Mouse (Mus musculus): Measurements from ENCODE around the gene Zbtb38. TPM values are rescaled to one million over a fixed set of nuclear protein-coding genes. Genes with fewer than 3 reads are reported as not detected.
"Not testable (repeated sequence)": the region's sequence is repeated elsewhere in the genome, so short reads cannot be mapped to it uniquely, and the experiment has no call there.

Gene Zbtb38
- total RNA-seq, 2 experiments from 2014 or later = 22.9 to 33.8 TPM

DNA sequence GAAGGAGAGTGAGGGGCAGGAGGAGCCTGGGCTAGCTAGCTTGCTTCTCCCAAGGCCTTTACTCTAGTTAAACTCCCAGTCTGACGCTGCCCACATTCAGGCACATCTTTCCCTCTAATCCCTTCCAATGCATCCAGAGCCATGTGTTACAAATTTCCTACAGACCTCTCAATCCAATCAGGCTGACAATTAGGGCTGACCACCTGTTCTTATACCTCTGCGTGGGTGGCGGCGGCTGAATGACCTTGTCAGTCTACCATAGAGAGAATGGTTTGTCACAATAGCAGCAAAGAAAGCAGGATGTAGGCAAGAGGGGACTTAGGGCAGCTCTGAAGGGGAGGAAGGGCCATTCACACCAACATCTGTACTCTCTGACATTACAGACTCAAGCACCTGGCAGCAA is 62.2 kb downstream of the Zbtb38 start:
- Histone ChIP-seq H3K4me3 (no peak overlapping the region), H3K27ac (peak overlapping the region; percentile 69)
- intact Hi-C loops (cut with DNase I) = no loop called here
- no peak for TF ChIP-seq CTCF (IDR thresholded peaks at IDR 0.05)
- no peak for DNase-seq

DNA sequence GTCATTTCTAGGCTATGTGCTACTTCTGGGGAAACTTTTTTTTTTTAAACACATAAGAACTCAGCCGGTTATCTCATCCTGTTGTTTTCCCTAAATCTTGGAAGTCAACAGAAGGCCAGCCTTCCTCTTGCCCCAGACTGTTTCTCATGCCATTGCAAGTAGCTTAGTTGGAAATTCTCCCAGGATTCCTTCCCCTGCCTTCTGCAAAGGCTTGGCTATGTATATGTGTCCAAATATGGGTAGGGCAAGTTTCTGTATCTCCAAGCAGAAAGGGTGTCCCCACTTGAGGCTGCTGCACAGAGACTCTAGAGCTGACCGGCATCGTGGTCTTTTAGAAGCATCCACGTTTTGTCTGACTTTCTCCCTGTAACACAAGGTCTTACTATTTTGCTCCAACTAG is 63.6 kb downstream of the Zbtb38 start:
- intact Hi-C loops (cut with DNase I) = no loop called here
- DNase-seq = no peak
- Histone ChIP-seq H3K27ac (peak overlapping the region; percentile 69), H3K4me3 (no peak overlapping the region)
- no peak for TF ChIP-seq CTCF (IDR thresholded peaks at IDR 0.05)

DNA sequence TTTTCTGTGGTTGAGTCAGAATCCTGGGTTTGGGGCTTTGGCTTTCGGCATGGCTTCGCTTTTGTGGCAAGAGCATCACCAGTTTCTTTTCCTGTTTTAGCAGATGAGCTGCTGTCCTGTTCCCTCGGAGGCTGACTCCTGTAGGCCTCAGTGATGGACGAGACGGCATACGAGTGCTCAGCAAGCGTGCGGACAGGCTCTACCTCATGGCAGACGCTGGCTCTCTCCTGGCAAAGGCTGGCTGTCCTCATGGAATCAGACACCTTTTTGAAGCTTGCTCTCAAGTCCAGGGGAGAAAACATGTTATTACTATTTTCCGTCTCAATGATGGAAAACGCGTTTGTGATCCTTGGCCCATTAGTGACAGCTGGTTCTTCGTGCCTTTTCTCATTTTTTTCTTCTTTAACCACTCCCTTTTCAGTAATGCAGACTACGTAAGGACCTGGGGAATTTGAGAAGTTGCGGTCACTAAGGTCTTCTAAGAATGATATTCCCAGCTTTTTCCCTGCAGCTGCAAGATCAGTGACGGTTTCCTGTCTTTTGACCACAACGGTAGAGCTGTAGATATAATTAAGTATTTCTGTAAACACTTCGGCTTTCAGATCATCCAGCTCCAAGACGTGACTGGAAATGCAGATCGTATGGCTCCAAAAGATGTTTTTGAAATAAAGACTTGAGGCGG is 64.3 kb downstream of the Zbtb38 start:
- no peak overlapping the region for H3K4me3 ChIP-seq
- intact Hi-C loops (cut with DNase I) = no loop called here
- no peak for DNase-seq
- H3K27ac ChIP-seq = peak overlapping the region; percentile 69
- TF ChIP-seq CTCF (IDR thresholded peaks at IDR 0.05) = no peak

DNA sequence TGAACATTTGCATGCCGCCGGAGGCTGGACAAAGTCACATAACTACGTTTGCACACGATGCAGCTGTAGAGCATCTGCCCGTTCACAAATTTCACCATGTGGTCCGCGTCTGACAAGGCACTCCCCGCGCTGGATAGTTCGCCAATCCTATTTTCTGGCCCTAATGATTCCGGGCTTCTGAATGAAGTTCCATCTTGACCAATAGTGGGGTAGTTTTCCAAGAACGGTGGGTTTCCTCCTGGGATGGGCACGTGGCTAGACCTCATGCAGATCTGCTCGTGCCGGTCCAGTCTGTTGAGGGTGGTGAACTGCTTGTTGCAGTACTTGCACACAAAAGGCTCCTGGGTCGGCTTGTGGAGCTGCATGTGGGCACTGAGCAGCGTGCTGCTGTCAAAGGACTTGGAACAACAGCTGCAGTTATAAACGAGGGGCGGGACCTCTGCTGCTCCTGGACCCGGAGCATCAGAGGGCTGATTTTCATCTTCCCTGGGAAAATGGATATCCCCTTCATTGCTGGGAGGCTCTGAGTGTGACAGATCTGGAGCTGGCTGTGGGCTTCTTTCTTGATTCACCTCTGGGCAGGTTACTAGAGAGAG is 64.9 kb downstream of the Zbtb38 start:
- TF ChIP-seq CTCF (IDR thresholded peaks at IDR 0.05) = no peak
- no peak overlapping the region for H3K4me3 ChIP-seq
- peak overlapping the region; percentile 69 for H3K27ac ChIP-seq
- intact Hi-C loops (cut with DNase I) = no loop called here
- DNase-seq = no peak

DNA sequence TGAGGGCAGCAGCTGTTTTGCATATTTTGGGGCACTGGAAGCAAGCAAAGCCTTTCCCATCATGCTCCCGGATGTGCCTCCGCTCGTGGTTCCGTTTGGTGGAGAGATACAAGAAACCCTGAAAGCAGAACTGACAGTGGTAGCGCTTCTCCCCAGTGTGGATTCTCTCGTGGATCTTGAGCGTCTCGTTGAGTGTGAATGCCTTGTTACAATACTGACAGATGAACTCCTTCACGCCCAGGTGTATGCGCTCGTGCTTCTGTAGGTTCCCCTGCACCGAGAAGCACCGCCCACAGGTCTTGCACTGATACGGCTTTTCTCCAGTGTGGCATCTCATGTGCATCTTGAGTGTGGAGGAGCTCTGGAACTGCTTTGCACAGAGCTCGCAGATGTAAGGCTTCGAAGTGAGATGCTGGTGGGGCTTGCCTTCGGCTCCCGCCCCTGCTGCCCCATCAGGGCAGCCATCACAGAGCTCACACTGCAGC is 67.0 kb downstream of the Zbtb38 start:
- DNase-seq = no peak
- intact Hi-C loops (cut with DNase I) = no loop called here
- no peak for TF ChIP-seq CTCF (IDR thresholded peaks at IDR 0.05)
- H3K4me3 ChIP-seq = no peak overlapping the region
- H3K27ac ChIP-seq = no peak overlapping the region

DNA sequence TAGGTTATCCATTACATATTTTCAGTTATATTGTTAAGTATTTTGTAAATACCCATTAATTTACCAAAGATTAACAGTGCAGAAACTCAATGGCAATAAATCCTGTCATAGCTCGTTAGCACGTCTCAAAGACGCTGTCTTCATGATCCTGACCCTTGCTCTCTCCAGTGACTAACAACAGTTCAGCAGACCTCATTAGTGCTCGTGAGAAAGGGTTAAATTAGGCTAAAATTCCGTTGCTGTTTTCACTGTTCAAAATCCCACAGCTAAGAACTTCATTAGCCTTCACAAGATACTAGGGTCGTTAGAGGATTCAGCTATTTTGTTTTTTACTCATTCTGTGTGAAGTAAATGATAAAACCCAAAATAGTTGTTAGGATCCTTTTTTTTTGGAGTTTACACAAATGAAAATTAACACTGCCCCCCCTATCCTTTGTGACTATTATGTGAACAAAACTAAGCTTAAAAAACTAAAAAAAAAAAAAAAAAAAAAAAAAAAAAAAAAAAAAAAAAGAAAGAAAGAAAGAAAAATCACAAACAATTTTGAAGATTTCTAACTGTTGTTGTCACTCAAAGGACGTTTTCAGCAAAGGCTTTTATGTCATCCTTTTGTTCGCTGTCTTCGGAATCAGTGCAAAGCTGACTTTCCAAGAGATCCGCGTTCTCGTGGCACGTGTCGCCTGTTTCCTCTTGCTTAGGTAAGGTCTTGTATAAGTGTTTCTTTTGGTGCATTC is 67.6 kb downstream of the Zbtb38 start:
- Histone ChIP-seq H3K27ac (no peak overlapping the region), H3K4me3 (no peak overlapping the region)
- intact Hi-C loops (cut with DNase I) = no loop called here
- TF ChIP-seq CTCF (IDR thresholded peaks at IDR 0.05) = no peak
- no peak for DNase-seq

DNA sequence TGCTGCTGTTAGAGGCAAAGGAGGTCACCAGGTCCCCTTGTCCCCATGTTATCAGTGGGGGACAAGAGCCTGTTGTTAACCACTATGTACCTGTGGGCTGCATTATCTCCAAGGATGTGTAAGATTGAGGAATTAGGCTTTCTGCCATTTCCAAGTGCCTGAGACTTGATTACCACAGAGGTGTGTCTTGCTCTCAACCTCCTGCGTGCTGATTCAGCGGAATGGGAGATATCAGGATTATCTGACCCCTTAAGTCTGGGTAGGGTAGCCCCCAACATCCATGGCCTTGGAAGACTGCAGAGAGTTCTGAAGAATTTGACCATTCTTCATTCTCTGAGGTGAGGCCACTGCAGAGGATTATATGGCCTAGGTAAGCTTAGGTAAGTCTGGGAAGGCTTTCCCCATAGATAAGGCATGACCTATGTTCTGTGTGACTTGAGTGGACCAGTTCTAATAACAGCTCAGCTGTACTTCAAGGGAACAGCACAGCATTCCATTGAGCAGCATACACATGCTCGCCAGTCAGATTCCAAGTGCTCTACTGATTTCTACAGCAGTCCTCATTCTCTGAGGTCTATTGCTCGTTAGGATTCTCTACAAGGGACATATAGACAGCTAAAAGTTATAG is 68.4 kb downstream of the Zbtb38 start:
- DNase-seq = no peak
- intact Hi-C loops (cut with DNase I) = no loop called here
- no peak overlapping the region for H3K27ac ChIP-seq
- no peak for TF ChIP-seq CTCF (IDR thresholded peaks at IDR 0.05)
- H3K4me3 ChIP-seq = no peak overlapping the region

DNA sequence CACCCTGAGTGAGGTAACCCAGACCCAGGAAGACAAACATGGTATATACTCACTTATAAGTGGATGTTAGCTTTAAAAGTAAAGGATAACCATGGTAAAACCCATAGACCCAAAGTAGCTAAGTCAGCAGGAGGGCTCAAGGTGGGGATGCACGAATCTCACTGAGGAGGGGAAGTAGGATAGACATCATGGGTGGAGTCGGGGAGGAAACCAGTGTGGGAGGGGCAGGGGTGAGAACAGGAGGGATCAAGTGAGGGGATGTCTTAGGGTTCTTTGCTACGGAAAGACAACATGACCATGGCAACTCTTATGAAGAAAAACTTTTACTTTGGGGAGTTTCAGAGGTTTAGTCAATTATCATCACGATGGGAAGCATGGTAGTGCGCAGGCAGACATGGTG is 74.0 kb downstream of the Zbtb38 start:
- intact Hi-C loops (cut with DNase I) = no loop called here
- Histone ChIP-seq H3K4me3 (no peak overlapping the region), H3K27ac (no peak overlapping the region)
- no peak for TF ChIP-seq CTCF (IDR thresholded peaks at IDR 0.05)
- no peak for DNase-seq

DNA sequence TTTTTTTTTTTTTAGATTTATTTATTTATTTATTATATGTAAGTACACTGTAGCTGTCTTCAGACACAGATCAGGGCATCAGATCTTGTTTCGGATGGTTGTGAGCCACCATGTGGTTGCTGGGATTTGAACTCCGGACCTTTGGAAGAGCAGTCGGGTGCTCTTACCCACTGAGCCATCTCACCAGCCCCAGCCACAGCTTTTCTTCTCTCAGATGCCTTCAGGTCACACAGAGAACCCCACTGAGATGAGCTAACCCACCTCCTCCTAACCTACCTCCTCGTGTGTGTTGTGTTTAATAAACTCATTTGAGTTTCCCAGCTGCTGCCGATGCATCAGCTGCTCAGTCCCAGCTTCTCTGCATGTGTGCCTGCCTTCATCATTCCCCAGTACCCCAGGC is 74.9 kb downstream of the Zbtb38 start:
- H3K27ac ChIP-seq; H3K4me3 ChIP-seq; intact Hi-C loops (cut with DNase I); DNase-seq: not testable (repeated sequence)

DNA sequence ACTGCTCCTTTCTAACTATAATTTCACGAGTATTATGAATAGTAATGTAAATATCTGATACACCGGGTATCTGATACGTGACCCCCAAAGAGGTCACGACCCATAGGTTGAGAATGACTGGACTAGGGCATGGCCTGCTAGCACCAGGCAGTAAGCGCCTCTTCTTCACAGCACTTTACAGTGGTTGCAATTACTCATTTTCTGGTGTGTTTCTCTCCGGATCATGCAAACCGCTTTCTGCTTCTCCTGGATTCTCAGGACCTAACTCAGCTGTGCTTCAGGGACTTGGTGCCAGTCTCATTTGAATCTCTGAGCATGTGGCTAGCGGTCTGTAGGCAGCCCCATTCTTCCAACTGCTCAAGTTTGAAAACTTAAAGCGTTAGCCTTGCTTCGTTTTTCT is 76.0 kb downstream of the Zbtb38 start:
- no peak overlapping the region for H3K4me3 ChIP-seq
- intact Hi-C loops (cut with DNase I) = no loop called here
- no peak for DNase-seq
- no peak overlapping the region for H3K27ac ChIP-seq
- no peak for TF ChIP-seq CTCF (IDR thresholded peaks at IDR 0.05)

DNA sequence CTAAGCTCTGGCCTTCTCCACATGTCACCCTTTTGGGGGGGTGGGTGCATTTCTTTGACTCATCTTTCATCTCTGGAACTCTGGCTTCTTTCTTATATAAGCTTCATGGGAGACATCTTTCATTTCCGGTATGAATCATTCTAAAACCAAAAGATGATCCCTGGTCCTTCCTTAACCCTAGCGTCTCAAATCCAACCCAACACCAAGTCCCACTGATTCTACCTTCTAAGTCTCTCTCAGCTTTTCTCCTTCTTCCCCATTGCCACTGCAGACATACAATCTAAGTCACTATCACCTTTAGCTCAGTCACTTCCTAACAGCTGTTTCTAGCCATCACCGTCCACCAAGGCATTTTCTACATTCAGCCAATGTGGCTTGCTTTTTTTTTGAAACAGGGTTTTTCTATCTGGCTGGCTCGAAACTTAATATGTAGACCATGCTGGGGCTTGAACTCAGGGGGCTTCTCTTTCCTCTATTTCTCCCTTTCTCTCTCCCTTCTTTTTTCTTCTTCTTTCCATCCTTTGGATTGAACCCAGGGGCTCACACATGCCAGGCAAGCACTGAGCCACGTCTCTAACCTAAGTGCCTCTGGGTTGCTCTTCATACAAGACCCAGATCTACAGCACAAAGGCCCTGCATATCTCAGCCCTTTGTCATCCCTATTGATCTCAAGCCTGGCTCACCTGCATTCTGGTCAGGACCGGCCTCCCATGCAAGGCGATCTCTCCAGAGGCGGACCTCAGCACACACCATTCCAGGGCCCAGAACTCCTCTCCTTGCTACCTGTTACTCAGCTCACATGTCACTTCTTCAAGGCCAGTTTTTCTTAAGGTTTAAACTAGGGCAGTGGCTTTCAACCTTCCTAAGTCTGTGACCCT is 76.6 kb downstream of the Zbtb38 start:
- intact Hi-C loops (cut with DNase I) = loop anchor here (2.0 kb wide), 1 partner anchor 83 kb away; no protein-coding TSS in a partner anchor
- no peak for TF ChIP-seq CTCF (IDR thresholded peaks at IDR 0.05)

More for the DNA sequence above, 76.6 kb downstream of the Zbtb38 start:
- DNase-seq = no peak
- H3K4me3 ChIP-seq = no peak overlapping the region
- H3K27ac ChIP-seq = 0 out of 2 replicates have a peak overlapping the region, but pooled peaks have one; percentile 7

All from gastrocnemius, adult 2 months (tissue).